Mouse (Mus musculus) small intestine, adult 2 months (tissue): ENCODE data around the gene Dnajb14. TPM values are rescaled to one million over a fixed set of nuclear protein-coding genes. Genes with fewer than 3 reads are reported as not detected.
A peak's percentile ranks its signal among the peaks of the same experiment; 100 is the strongest.

Experiments
- H3K27ac ChIP-seq: fragments of 200-500 bp; 2 replicates; pipeline ENCODE4 v1.5.1; 2012; ENCODE audit warnings: low read depth, low read length, control low read depth, inconsistent platforms; ENCODE audit not compliant: insufficient read depth
- H3K27me3 ChIP-seq: fragments of 200-500 bp; 2 replicates; pipeline ENCODE4 v1.6.1; 2012; ENCODE audit warnings: mild to moderate bottlenecking, moderate library complexity, low read length, inconsistent platforms; ENCODE audit not compliant: control insufficient read depth, insufficient read depth
- H3K36me3 ChIP-seq: fragments of 200-500 bp; 2 replicates; pipeline ENCODE4 v1.6.1; 2012; ENCODE audit warnings: mild to moderate bottlenecking, low read length, control low read depth, inconsistent platforms; ENCODE audit not compliant: control insufficient read depth, insufficient read depth
- H3K4me1 ChIP-seq: fragments of 200-500 bp; 2 replicates; pipeline ENCODE4 v1.6.1; 2012; ENCODE audit warnings: low read length, inconsistent platforms, mixed read lengths; ENCODE audit not compliant: control insufficient read depth, insufficient read depth, insufficient read length
- H3K4me3 ChIP-seq: fragments of 200-500 bp; 2 replicates; pipeline ENCODE4 v1.5.1; 2012; ENCODE audit warnings: low read depth, mild to moderate bottlenecking, control low read depth, inconsistent platforms, low read length, moderate library complexity
- CTCF ChIP-seq: fragments of 200-500 bp; IDR thresholded peaks from 2 replicates; pipeline ENCODE4 v1.5.1; 2012; ENCODE audit warnings: low read depth, mild to moderate bottlenecking, control low read depth, inconsistent platforms, low read length, moderate library complexity, mixed read lengths; ENCODE audit not compliant: insufficient replicate concordance, insufficient read length; ENCODE audit errors: extremely low read depth
- POLR2A ChIP-seq: fragments of 200-500 bp; IDR thresholded peaks from 2 replicates; pipeline ENCODE4 v1.6.1; 2012; ENCODE audit warnings: low read depth, mild to moderate bottlenecking, control low read depth, inconsistent platforms, low read length, moderate library complexity
- WGBS: fragments of 180-500 bp; shearing (Covaris S2); methylation state at CpG from one replicate; pipeline ENCODE4 v1.1.7; 2018; 5-methylcytosine and 5-hydroxymethylcytosine counted together
- polyA plus RNA-seq: library from polyadenylated mRNA; depleted of rRNA; stranded (reverse); fragments of >200 nt; gene quantifications from 2 replicates; pipeline ENCODE4 v1.2.3, GENCODE M21; 2012

Gene Dnajb14
- polyA plus RNA-seq, 1 experiment = 2.0 TPM

GRCm38 (mm10) chr3:137918172-137918931 lies 50.9 kb downstream of the Dnajb14 start, which contains the start of gene Lamtor3:
TSS of gene Lamtor3 (plus strand) at chr3:137918506.
- Histone ChIP-seq H3K27ac (peak within 1 kb of the TSS; percentile 78), H3K4me1 (peaks cover 4% of the 10 kb centered on the region), H3K36me3 (peaks cover 6% of the 10 kb centered on the region), H3K4me3 (peak within 1 kb of the TSS; percentile 99), H3K27me3 (no peaks in the 10 kb centered on the region)
- under 1% methylated on average over 47 of the region's 47 CpGs for WGBS
- TF ChIP-seq CTCF (0 out of 2 replicates have a peak, but pooled peaks have one; percentile 9), POLR2A (peak; percentile 59; the same call in 1 of the 2 replicates)

GRCm38 (mm10) chr3:137918932-137919311 lies 51.4 kb downstream of the Dnajb14 start:
- WGBS = 5% methylated on average over 6 of the region's 6 CpGs
- H3K27ac ChIP-seq = peak overlapping the region; percentile 78
- peak overlapping the region; percentile 99 for H3K4me3 ChIP-seq
- H3K36me3 ChIP-seq = peaks cover 9% of the 10 kb centered on the region
- no peaks in the 10 kb centered on the region for H3K27me3 ChIP-seq
- 0 out of 2 replicates have a peak, but pooled peaks have one; percentile 1 for TF ChIP-seq CTCF
- TF ChIP-seq POLR2A = no peak
- peaks cover 4% of the 10 kb centered on the region for H3K4me1 ChIP-seq

- Histone ChIP-seq H3K4me3 (no peak overlapping the region), H3K27me3 (no peaks in the 10 kb centered on the region), H3K4me1 (peaks cover 4% of the 10 kb centered on the region), H3K27ac (no peak overlapping the region), H3K36me3 (peaks cover 10% of the 10 kb centered on the region)
- TF ChIP-seq CTCF = no peak
- no peak for TF ChIP-seq POLR2A
- WGBS = 80% methylated on average over 7 of the region's 7 CpGs
Measured at GRCm38 (mm10) chr3:137919398-137919797, 51.9 kb downstream of the Dnajb14 start.

GRCm38 (mm10) chr3:137920594-137920993 lies 53.1 kb downstream of the Dnajb14 start:
- Histone ChIP-seq H3K27me3 (no peaks in the 10 kb centered on the region), H3K36me3 (peaks cover 13% of the 10 kb centered on the region), H3K4me3 (no peak overlapping the region), H3K4me1 (peaks cover 4% of the 10 kb centered on the region), H3K27ac (no peak overlapping the region)
- 90% methylated on average over 4 of the region's 4 CpGs for WGBS
- TF ChIP-seq CTCF (no peak), POLR2A (no peak)

GRCm38 (mm10) chr3:137927010-137927409 lies 59.5 kb downstream of the Dnajb14 start:
- H3K27me3 ChIP-seq = no peaks in the 10 kb centered on the region
- TF ChIP-seq CTCF (no peak), POLR2A (no peak)
- whole genome bisulfite sequencing = 85% methylated on average over 4 of the region's 4 CpGs
- no peak overlapping the region for H3K27ac ChIP-seq
- no peaks in the 10 kb centered on the region for H3K4me1 ChIP-seq
- H3K36me3 ChIP-seq = peaks cover 36% of the 10 kb centered on the region
- no peak overlapping the region for H3K4me3 ChIP-seq

GRCm38 (mm10) chr3:137929940-137930339 lies 62.5 kb downstream of the Dnajb14 start:
- peaks cover 45% of the 10 kb centered on the region for H3K36me3 ChIP-seq
- no peak overlapping the region for H3K27ac ChIP-seq
- H3K27me3 ChIP-seq = no peaks in the 10 kb centered on the region
- no peak overlapping the region for H3K4me3 ChIP-seq
- 90% methylated on average over 3 of the region's 3 CpGs for WGBS
- TF ChIP-seq POLR2A (no peak), CTCF (no peak)
- H3K4me1 ChIP-seq = 0 out of 2 replicates have a peak, but pooled peaks cover 2% of the 10 kb centered on the region

GRCm38 (mm10) chr3:137932748-137933147 lies 65.3 kb downstream of the Dnajb14 start:
- Histone ChIP-seq H3K27me3 (no peaks in the 10 kb centered on the region), H3K4me3 (no peak overlapping the region), H3K27ac (no peak overlapping the region), H3K36me3 (peaks cover 43% of the 10 kb centered on the region), H3K4me1 (0 out of 2 replicates have a peak, but pooled peaks cover 2% of the 10 kb centered on the region)
- TF ChIP-seq CTCF (no peak), POLR2A (no peak)
- WGBS = 25% methylated on average over 7 of the region's 7 CpGs
